Mouse (Mus musculus) urinary bladder, postnatal 14 days (tissue): ENCODE measurements around the gene Hvcn1.

Experiments
- DNase-seq: peaks from one replicate; pipeline ENCODE4 v3.0.0; 2021; ENCODE audit warnings: low spot score

Gene Hvcn1

DNA sequence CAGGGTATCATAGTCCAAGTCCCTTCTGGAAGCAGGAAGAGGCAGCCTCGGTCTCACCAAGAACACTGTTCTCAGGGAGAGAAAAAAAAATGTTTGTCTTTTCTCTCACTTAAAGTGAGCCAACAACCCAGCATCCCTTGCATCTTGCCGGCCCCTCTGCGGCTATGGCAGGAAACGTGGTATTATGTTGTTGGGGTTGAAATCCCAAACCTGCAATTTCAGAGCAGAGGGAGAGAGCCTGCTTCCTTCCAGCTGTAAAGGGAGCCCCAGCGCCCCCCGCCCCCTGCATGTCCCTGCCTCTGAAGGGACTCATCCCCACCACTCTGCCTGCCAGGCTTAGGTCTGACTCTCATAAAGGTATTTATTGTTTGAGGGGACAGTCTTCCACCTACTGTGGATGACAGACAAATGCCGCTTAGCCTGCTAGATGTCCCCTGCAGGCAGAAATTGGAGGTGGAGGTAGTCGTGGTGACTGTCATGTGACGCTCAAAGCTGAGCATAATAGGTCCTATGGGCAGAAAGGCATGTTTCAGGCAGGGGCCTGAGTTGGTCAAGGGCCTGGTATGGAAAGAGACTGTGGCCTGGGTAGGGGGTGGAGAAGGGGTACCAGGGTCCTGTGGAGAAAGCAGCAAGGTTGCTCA, 28.7 kb downstream of the Hvcn1 start:
- no peak for DNase-seq

DNA sequence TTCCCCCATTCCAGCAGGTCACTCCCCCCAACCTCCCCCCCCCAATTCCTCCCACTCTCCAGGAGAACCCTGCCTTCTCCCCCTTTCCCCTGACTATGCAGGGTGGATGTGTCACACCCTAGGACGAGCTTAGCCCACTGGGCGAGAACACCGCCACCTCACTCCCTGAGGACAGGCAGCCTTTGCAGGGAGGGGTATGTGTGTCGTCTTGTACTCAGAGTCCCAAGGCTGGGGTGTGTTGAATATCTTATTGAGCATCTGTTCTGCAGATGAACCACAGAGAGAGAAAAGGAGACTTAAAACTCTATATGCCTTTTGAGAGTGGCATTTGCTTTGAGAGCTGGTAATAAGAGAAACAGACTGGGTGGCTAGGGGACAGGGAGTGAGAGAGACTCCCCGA, 30.6 kb downstream of the Hvcn1 start:
- DNase-seq: no peak

DNA sequence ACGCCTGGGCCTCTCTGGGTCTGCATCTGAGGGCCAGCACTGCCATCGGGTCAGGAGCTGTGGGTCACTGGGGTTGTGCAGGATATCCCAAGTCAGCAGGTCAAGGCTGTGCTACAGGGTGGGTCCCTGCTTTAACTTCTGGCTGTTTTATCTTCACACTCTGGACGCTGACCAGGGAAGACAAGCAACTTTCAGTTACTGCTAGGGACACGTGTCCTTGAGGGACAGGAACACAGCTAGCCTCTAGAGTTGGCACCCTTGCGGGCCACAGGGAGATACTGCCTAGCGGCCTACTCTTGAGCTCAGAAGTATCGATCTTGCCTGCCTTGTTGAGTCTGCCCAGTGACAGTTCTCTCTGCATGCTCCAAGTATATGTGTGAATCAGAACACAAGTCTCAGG, 33.0 kb downstream of the Hvcn1 start:
- DNase-seq: no peak

GRCm38 (mm10) chr5:122240521-122240920, 33.9 kb downstream of the Hvcn1 start:
- no peak for DNase-seq

- DNase-seq: no peak
These were observed 34.4 kb downstream of the Hvcn1 start for GRCm38 (mm10) chr5:122240989-122241388.

DNA sequence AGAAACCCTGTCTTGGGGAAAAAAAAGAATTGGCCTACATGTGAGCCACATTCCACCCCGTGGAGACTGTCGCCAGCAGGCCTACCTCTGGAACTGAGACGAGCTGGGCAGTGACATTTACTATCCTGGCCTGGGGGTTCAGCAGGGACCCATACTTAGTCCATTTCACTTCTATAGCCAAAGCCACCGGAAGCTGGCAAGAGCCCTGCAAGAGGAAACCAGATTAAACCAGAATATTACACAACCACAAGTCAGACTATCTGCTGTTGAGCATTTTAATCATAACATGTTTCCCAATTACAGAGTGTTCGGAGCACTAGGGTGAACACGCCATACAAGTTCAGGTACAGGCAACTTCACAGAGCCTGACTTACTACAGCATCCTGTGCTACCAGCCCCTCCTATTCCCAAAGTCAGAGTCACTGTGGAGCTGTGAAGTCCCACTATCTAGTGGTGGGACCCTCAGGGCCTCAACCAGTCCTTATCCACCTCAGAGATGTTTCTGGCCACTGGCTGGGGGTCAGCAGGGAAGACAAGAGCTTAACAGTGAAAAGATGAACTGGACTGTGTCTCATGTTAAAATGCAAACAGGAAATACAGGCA, 36.0 kb downstream of the Hvcn1 start:
- DNase-seq: no peak

GRCm38 (mm10) chr5:122243781-122244523, 37.3 kb downstream of the Hvcn1 start:
- no peak for DNase-seq

DNA sequence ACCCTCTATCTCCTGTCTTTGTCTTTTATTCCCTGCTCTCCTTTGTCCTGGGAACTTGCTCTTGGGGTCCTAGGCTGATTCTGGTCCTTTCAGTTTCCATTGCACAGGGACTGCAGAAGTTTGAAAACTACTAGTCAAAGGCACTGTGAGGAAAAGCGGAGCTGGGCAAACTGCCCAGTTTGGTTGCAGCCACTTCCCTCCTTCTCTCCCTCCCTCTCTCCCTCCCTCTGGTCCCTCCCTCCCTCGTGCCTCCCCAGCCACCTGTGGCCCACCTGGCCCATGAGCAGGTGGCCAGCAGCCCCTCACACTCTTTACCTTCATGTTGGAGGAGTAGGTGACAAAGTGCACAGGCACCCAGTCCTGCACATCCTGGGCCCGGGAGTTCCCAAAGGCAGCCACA, 38.6 kb downstream of the Hvcn1 start:
- no peak for DNase-seq

DNA sequence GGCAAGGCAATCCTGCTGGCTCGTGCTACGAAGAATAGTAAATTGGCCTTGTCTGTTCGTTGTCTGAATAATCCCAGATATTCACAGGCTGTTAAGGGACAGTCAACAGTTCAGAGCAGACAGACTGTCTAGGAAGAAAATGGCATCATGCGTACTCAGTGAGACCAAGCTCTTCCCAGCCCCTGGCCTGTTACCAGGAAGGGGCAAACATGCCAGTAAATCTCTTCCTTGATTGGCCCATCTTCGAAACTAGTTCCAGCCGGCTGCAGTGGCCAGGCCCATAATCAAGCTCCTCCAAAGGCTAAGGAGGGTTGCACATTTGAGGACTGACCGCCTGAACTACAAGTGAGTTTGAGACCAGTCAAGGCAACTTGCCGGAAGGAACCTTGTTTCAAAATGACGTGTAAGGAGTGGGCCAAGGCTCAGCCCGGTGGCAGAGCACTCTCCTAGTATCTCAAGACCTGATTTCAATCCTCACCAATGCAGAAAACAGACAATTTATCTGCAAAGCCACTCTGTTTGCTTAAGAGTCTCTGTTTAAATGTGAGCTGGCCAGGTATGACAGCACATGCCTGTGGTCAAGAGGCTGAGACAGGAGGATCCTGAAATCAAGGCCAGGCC, 40.1 kb downstream of the Hvcn1 start:
- no peak for DNase-seq

GRCm38 (mm10) chr5:122247529-122247928, 40.9 kb downstream of the Hvcn1 start:
- no peak for DNase-seq

GRCm38 (mm10) chr5:122247934-122248333, 41.3 kb downstream of the Hvcn1 start:
- DNase-seq: no peak

- no peak for DNase-seq
These were observed 42.7 kb downstream of the Hvcn1 start for GRCm38 (mm10) chr5:122249281-122249680.

DNA sequence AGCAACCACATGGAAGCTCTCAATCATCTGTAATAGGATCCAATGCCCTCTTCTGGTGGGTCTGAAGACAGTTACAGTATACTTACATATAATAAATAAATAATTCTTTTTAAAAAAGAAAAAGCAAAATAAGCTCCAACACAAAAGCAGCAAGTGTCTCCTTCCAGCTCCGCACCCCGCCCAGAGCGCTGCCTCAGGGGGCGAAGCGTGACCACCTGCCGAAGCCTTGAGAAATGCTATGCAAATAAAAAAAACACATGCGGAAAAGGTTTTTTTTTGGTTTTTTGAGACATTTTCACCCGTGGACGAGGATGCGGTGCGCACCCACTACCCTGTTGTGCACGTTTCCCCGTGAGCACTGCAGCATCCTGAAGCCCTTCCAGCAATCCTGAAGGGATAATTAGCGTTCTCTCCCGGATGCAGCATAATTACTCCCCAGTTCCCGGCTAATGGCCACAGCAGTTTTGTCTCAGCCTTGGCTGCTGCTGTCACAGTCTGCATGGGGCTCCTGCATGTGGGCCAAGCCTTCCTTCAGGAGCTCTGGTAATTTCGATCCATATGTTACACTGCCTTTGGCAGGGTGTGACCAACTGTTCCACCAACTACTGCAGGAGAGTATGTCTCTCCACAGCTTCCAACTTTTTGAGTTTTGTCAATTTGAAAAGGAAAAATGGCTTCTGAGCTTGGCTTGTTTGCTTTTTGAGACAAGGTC, 45.4 kb downstream of the Hvcn1 start:
- DNase-seq: no peak

DNA sequence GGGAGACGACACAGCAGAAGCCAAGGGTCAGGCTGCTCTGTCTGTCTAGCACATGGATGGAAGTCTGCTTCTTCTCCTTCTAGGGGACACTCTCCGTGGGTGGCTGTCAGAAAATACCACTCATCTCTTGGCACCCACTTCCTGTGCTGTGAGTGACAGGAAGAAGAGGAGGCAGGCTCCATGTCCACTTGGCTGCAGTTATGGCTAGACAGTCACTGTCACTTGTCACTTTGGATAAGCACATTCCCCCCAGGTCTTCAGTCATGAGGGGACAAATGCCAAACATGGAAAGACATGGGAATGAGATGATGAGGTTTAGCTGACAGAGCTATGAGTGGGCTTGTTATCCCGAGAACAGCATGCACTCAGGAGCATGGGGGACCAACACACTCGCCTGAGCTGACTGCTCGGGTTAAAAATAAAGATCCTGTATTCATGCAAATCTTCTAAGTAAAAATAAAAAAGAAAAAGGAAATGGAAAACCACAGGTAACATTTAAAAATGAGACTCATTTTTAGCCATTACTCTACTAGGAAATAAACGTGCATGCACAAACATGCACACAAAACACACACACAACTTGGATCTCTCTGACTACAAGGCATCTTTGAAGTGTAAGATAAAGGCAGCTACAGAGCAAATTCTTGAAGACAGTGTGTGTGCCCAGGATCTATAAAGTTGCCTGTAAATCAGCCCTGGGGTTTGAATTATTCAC, 51.6 kb downstream of the Hvcn1 start:
- no peak for DNase-seq

DNA sequence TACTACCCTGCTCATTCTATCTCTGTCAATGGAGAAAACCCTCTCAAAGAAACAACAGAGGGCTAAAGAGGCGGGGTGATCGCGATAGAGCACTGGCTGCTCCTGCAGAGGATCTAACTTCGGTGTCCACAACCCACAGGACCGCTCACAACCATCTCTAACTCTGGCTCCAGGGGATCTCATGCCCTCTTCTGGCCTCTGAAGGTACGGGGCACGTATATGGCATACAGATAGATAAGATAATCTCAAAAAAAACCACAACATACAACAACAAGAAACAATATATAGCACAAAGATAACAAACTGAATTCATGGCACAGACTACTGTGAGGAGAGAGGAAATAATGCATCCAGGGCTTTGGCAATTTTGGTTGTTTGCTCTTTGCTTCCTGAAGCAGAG, 55.5 kb downstream of the Hvcn1 start:
- no peak for DNase-seq

DNA sequence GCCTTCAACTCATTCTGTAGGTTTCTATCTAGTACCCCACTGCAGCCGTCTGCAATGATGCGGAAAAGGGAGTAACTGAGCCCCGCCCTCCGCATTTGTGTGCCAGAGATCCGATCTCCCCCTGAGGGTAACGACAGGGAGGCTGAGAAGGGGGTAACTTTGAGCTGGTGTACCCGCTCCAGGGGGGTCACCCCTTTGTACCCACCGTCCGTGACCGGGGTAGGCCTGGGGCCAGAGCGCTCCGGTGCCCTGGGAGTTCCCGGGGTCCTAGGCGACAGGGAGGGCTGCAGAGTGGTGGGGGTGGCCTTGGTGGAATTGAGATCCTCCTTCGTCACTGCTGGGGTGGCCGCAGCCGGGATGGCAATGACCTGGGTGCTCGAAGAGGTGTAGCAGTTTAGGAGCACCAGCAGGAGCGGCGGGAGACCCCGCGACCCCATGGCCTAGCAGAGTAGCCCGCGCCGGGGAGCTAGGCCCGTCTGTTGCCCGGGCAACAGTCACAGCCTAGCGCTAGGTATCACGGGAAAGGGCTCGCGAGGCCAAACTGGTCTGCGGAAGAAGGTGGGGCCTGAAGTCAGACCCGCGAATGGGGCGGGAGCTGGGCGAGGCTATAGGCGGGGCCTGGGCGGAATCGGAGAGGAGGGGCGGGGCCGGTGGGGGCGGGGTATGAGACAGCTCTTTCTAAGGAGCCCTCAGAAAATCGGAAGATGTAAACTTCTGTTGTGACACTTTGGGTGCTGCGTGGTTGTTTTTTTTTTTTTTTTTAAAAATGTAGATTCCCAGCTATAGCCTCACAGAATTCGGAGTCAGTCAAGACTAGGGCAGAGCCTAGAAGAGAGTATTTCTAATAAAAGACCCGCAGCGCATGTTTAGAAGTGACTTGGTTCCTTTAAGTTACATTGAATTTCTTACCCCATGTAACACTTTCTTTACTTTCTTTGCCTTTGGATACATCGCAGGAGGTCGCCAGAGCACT, 57.6 kb downstream of the Hvcn1 start, which contains the start of gene Tctn1:
TSS of gene Tctn1 (minus strand) at position 528 of the 973 bp plus-strand sequence.
- DNase-seq: peak; percentile 92

- DNase-seq: no peak
These were observed 58.6 kb downstream of the Hvcn1 start for GRCm38 (mm10) chr5:122265187-122265586.

DNA sequence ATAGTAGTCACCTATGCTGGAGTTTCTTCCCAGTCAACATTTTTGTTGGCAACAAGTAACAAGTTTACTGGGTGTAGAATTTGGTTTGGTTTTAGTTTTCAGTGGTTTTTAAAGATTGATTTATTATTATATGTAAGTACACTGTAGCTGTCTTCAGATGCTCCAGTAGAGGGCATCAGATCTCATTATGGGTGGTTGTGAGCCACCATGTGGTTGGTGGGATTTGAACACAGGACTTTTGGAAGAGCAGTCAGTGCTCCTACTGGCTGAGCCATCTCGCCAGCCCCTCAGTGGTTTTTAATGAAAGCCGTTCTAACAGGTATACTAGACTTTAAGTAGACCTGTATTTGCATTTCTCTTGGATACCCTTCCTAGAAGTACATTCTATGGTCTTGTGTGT, 59.3 kb downstream of the Hvcn1 start:
- no peak for DNase-seq

DNA sequence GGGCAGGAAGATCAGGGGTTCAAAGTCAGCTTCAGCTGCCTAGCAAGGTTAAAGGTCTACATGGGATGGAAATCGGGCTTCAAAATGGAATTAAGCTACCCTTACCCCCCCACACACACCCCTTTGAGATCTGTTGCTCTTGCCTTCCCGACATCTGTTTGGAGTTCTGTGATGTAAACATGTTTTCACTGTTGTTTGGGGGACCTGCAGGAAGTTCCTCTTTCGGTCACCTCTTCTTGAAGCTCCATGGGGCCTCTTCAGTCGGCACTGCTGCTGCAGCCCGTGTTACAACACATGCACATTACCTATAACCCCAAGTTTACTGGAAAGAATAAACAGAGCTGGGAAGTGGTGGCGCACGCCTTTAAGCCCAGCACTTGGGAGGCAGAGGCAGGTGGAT, 60.5 kb downstream of the Hvcn1 start:
- no peak for DNase-seq

DNA sequence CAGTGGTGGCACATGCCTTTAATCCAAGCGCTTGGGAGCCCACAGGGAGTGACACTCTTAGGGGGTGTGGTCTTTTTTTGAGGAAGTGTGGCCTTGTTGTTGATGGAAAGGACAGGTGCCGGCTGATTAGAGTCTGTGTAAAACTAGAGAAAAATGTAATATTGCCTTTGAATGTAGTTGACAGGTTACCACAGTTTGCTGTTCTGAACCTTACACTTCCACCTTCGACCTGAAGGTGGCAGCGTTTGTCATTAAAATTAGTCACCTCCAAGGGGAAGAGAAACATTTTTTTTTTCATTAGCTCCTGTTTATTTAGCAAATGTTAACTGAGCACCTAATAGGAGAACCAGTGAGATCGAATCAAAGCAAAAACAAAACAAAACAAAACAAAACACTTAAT, 61.3 kb downstream of the Hvcn1 start:
- peak; percentile 81 for DNase-seq
